Mouse (Mus musculus) stomach, embryonic 16.5 days (tissue): Measurements from ENCODE around the gene Ptprm. TPM values are rescaled to one million over a fixed set of nuclear protein-coding genes. Genes with fewer than 3 reads are reported as not detected.

Experiments used
- ATAC-seq: fragments of 200-750 bp; cut with Nextera tagmentation; 2 replicates; pipeline ENCODE4 v1.8.0; 2017; ENCODE audit warnings: moderate number of reproducible peaks, moderate TSS enrichment; ENCODE audit not compliant: insufficient read depth, low FRiP score
- H3K27ac ChIP-seq: fragments of 300-500 bp; sonication (generic); 2 replicates; pipeline ENCODE4 v1.5.1; 2014; ENCODE audit warnings: low read length
- H3K27me3 ChIP-seq: fragments of 300-500 bp; sonication (generic); 2 replicates; pipeline ENCODE4 v1.6.1; 2014; ENCODE audit warnings: low read length, control low read depth, mixed read lengths; ENCODE audit not compliant: control insufficient read depth, insufficient read depth
- H3K36me3 ChIP-seq: fragments of 300-500 bp; sonication (generic); 2 replicates; pipeline ENCODE4 v1.6.1; 2014; ENCODE audit warnings: low read length; ENCODE audit not compliant: control insufficient read depth, insufficient read depth
- H3K4me1 ChIP-seq: fragments of 300-500 bp; sonication (generic); 2 replicates; pipeline ENCODE4 v1.6.1; 2014; ENCODE audit warnings: low read length, control low read depth, mixed read lengths; ENCODE audit not compliant: control insufficient read depth, insufficient read depth
- H3K4me2 ChIP-seq: fragments of 300-500 bp; sonication (generic); 2 replicates; pipeline ENCODE4 v1.6.1; 2014; ENCODE audit warnings: low read depth, low read length, mixed read lengths
- H3K4me3 ChIP-seq: fragments of 300-500 bp; sonication (generic); replicated peaks from 2 replicates; pipeline ENCODE4 v1.5.1; 2014; ENCODE audit warnings: mild to moderate bottlenecking, low read length
- H3K9ac ChIP-seq: fragments of 300-500 bp; sonication (generic); 2 replicates; pipeline ENCODE4 v1.6.1; 2014; ENCODE audit warnings: low read length
- H3K9me3 ChIP-seq: fragments of 300-500 bp; sonication (generic); replicated peaks from 2 replicates; pipeline ENCODE4 v1.6.1; 2016; ENCODE audit warnings: low read length, control low read depth; ENCODE audit not compliant: control insufficient read depth
- WGBS: fragments of 180-500 bp; shearing (Covaris S2); extraction: QIAGEN DNeasy Blood & Tissue Kit; methylation state at CpG from one replicate; pipeline ENCODE4 v1.1.7; 2014; 5-methylcytosine and 5-hydroxymethylcytosine counted together
- polyA plus RNA-seq: library from polyadenylated mRNA; unstranded; fragments of >200 nt; fragmentation: Nextera tagmentation; extraction: Ambion mirVana; gene quantifications from 2 replicates; pipeline ENCODE4 v1.2.1, GENCODE M21; 2015

The Ptprm gene
- polyA plus RNA-seq, 1 experiment from 2014 or later, result 10.8 TPM

DNA sequence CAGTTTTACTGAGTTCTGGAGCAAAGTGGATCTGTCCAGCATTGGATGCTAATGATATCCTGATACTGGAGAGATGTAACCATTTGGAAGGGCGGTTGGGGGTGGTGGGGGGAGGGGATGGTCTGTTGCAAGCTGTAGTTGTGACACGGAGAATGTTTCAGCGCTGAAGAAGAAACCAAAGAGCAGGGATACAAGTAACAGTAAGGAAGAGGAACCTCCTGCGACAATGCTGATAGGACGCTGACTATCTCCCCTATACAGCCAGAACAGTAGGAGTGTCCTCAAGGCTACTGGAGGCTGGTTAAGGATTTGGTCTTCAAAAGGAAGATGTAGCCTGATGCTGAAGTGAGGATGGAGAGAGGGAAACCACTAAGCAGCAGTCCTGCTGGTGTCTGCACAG is 160.5 kb downstream of the Ptprm start:
- no peaks in the 10 kb centered on the region for H3K4me1 ChIP-seq
- no peak overlapping the region for H3K4me3 ChIP-seq
- H3K36me3 ChIP-seq, result no peaks in the 10 kb centered on the region
- H3K9me3 ChIP-seq, result no peaks in the 10 kb centered on the region
- ATAC-seq, result no peak
- H3K27me3 ChIP-seq, result no peaks in the 10 kb centered on the region
- no peak overlapping the region for H3K9ac ChIP-seq
- no peak overlapping the region for H3K27ac ChIP-seq
- no peak overlapping the region for H3K4me2 ChIP-seq
- WGBS, result 63% methylated on average over 5 of the region's 5 CpGs

- ATAC-seq, result no peak
- Histone ChIP-seq H3K27me3 (no peaks in the 10 kb centered on the region), H3K9me3 (no peaks in the 10 kb centered on the region), H3K4me2 (no peak overlapping the region), H3K4me3 (no peak overlapping the region), H3K36me3 (no peaks in the 10 kb centered on the region), H3K9ac (no peak overlapping the region), H3K4me1 (no peaks in the 10 kb centered on the region), H3K27ac (no peak overlapping the region)
- WGBS, result 77% methylated on average over 2 of the region's 2 CpGs
These were observed 165.7 kb downstream of the Ptprm start for GRCm38 (mm10) chr17:67188514-67188913.

GRCm38 (mm10) chr17:67186879-67187278 is 167.4 kb downstream of the Ptprm start:
- H3K4me2 ChIP-seq, result no peak overlapping the region
- no peaks in the 10 kb centered on the region for H3K36me3 ChIP-seq
- H3K9me3 ChIP-seq, result no peaks in the 10 kb centered on the region
- WGBS, result 62% methylated on average over 6 of the region's 6 CpGs
- no peaks in the 10 kb centered on the region for H3K27me3 ChIP-seq
- no peaks in the 10 kb centered on the region for H3K4me1 ChIP-seq
- no peak overlapping the region for H3K4me3 ChIP-seq
- H3K27ac ChIP-seq, result no peak overlapping the region
- H3K9ac ChIP-seq, result no peak overlapping the region
- no peak for ATAC-seq

DNA sequence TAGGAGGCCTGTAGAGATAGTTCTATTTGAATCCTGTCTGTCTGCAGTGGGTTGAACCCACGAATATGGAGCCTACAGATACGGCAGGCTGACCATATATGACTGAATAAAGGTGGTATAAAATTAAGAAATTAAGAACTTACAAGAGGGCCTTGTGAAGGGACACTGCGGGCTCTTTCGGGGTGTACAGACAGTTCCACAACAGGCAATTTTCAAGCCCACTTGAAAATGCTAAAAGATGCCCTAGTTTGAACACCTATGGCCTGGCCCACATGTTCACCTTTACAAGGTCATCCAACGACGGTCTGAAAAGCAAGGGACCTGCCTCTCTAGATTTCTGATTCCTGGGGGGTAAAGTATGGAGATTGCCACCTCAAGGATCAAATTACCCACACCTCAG is 168.3 kb downstream of the Ptprm start:
- Histone ChIP-seq H3K4me1 (no peaks in the 10 kb centered on the region), H3K4me3 (no peak overlapping the region), H3K27me3 (no peaks in the 10 kb centered on the region), H3K36me3 (no peaks in the 10 kb centered on the region), H3K9ac (no peak overlapping the region), H3K4me2 (no peak overlapping the region), H3K9me3 (no peaks in the 10 kb centered on the region), H3K27ac (no peak overlapping the region)
- WGBS, result 84% methylated on average over 6 of the region's 6 CpGs
- no peak for ATAC-seq

GRCm38 (mm10) chr17:67179446-67179845 is 174.8 kb downstream of the Ptprm start:
- H3K27ac ChIP-seq, result no peak overlapping the region
- WGBS, result 60% methylated on average over 1 of the region's 1 CpGs
- no peak for ATAC-seq
- H3K27me3 ChIP-seq, result no peaks in the 10 kb centered on the region
- H3K9me3 ChIP-seq, result peaks cover 4% of the 10 kb centered on the region
- no peak overlapping the region for H3K4me2 ChIP-seq
- H3K4me3 ChIP-seq, result no peak overlapping the region
- H3K36me3 ChIP-seq, result no peaks in the 10 kb centered on the region
- no peak overlapping the region for H3K9ac ChIP-seq
- H3K4me1 ChIP-seq, result no peaks in the 10 kb centered on the region

- no peak for ATAC-seq
- H3K9ac ChIP-seq, result no peak overlapping the region
- peaks cover 4% of the 10 kb centered on the region for H3K9me3 ChIP-seq
- H3K36me3 ChIP-seq, result no peaks in the 10 kb centered on the region
- no peaks in the 10 kb centered on the region for H3K27me3 ChIP-seq
- 70% methylated on average over 5 of the region's 5 CpGs for WGBS
- no peak overlapping the region for H3K4me2 ChIP-seq
- H3K4me1 ChIP-seq, result no peaks in the 10 kb centered on the region
- no peak overlapping the region for H3K4me3 ChIP-seq
- no peak overlapping the region for H3K27ac ChIP-seq
These were observed 175.5 kb downstream of the Ptprm start for GRCm38 (mm10) chr17:67178686-67179265.

DNA sequence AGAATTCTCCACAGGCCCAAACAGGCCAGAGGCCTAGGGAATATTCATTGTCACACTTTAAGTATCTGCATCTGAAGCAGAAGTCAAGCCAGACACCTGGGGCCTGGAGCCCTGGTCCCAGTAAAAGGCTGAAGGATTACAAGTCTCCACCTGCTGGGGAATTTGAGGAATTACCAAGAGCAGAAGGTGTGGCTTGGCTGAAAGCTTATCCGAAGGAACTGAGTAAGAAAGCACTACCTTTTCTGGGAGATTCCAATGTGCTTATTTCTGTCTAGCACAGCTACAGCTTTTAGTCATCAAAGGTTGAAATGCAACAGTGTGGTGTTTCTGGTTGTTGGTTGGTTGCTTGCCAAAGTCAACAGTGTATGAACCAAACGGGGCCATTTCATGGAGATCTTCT is 178.4 kb downstream of the Ptprm start:
- Histone ChIP-seq H3K4me1 (no peaks in the 10 kb centered on the region), H3K9ac (no peak overlapping the region), H3K4me2 (no peak overlapping the region), H3K4me3 (no peak overlapping the region), H3K27ac (no peak overlapping the region), H3K36me3 (no peaks in the 10 kb centered on the region), H3K9me3 (peaks cover 4% of the 10 kb centered on the region), H3K27me3 (no peaks in the 10 kb centered on the region)
- ATAC-seq, result no peak
- WGBS, result 43% methylated on average over 2 of the region's 2 CpGs

DNA sequence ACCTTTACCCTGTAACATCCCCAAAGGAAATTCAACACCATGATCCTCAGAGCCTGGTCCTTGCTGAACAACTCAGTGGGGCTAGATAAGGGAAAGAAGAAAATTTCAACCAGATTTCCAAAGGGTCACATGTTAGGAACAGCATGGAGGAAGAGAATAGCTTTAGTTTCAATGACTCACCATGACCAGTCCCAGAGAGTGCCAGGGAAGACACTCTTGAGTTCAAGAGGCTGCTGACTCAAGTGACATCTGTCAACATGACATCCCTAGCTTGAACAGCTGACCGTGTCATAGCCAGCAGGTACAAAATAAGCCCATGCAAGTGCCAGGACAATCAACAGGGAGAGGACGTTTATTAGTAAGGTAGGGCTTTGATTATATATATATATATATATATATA is 182.9 kb downstream of the Ptprm start:
- H3K4me1 ChIP-seq, result no peaks in the 10 kb centered on the region
- no peak for ATAC-seq
- 79% methylated on average over 2 of the region's 2 CpGs for WGBS

GRCm38 (mm10) chr17:67170696-67171095 is 183.6 kb downstream of the Ptprm start:
- no peak overlapping the region for H3K4me3 ChIP-seq
- 77% methylated on average over 7 of the region's 7 CpGs for WGBS
- no peak overlapping the region for H3K27ac ChIP-seq
- ATAC-seq, result no peak
- H3K36me3 ChIP-seq, result no peaks in the 10 kb centered on the region
- H3K9ac ChIP-seq, result no peak overlapping the region
- H3K4me2 ChIP-seq, result no peak overlapping the region
- H3K4me1 ChIP-seq, result no peaks in the 10 kb centered on the region
- H3K9me3 ChIP-seq, result no peaks in the 10 kb centered on the region
- H3K27me3 ChIP-seq, result no peaks in the 10 kb centered on the region

More for the DNA sequence above, 182.9 kb downstream of the Ptprm start:
- H3K36me3 ChIP-seq, result no peaks in the 10 kb centered on the region
- H3K9me3 ChIP-seq, result no peaks in the 10 kb centered on the region
- H3K27me3 ChIP-seq, result no peaks in the 10 kb centered on the region
- H3K4me3 ChIP-seq, result no peak overlapping the region
- no peak overlapping the region for H3K27ac ChIP-seq
- no peak overlapping the region for H3K9ac ChIP-seq
- no peak overlapping the region for H3K4me2 ChIP-seq

DNA sequence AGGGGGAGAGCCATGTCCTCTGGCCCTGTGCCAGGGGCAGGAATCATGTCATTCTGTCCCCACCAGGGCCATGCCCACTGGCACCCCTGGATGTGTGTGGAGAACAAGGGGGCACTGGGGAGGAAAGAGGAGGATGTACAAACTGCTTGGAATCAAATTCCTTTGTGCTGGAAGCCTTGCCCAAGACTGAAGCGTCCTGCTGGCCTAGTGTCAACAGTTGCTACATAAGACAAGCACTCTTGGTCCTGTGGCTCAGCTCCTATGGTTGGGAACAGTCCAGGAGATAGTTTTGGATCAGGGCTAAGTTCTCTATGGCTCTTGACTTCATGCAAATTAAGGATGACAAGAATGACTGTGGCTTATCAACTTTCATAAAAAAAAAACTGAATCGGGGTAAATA is 188.4 kb downstream of the Ptprm start:
- no peak for ATAC-seq
- 74% methylated on average over 2 of the region's 2 CpGs for WGBS
- Histone ChIP-seq H3K36me3 (no peaks in the 10 kb centered on the region), H3K27me3 (no peaks in the 10 kb centered on the region), H3K9me3 (no peaks in the 10 kb centered on the region), H3K4me3 (no peak overlapping the region), H3K9ac (no peak overlapping the region), H3K4me2 (no peak overlapping the region), H3K4me1 (no peaks in the 10 kb centered on the region), H3K27ac (no peak overlapping the region)
